Mouse (Mus musculus) CH12.LX (cell line): Measurements from ENCODE around the gene Otud3. TPM values are rescaled to one million over a fixed set of nuclear protein-coding genes. Genes with fewer than 3 reads are reported as not detected.
A peak's percentile ranks its signal among the peaks of the same experiment; 100 is the strongest.

Source experiments
- DNase-seq: peaks from one replicate; pipeline ENCODE4 v3.0.0-alpha.2; 2013; ENCODE audit errors: extremely low read depth
- H3K27ac ChIP-seq: 2 replicates; pipeline ENCODE4 v1.5.1; 2012; ENCODE audit warnings: low read depth, mild to moderate bottlenecking, control low read depth, moderate library complexity; ENCODE audit not compliant: insufficient read depth
- H3K27me3 ChIP-seq: replicated peaks from 2 replicates; pipeline ENCODE3; 2012; ENCODE audit warnings: inconsistent platforms
- H3K36me3 ChIP-seq, 2 experiments: replicated peaks in 1 of 2; 2 replicates each; pipeline versions ENCODE3 to v1.6.1; 2012; ENCODE audit warnings: inconsistent platforms in 1 of 2, low read length in 1 of 2, mild to moderate bottlenecking in 1 of 2, mixed read lengths in 1 of 2, moderate library complexity in 1 of 2; ENCODE audit not compliant: control insufficient read depth in 1 of 2, insufficient read depth in 1 of 2
- H3K4me1 ChIP-seq, 2 experiments: 2 replicates each; pipeline ENCODE4 v1.6.1; 2012; ENCODE audit warnings: inconsistent platforms in 1 of 2, moderate library complexity in 1 of 2; ENCODE audit not compliant: insufficient read depth in 2 of 2, control insufficient read depth in 1 of 2
- H3K4me2 ChIP-seq: 2 replicates; pipeline ENCODE4 v1.6.1; 2012; ENCODE audit warnings: low read depth, mild to moderate bottlenecking, control low read depth; ENCODE audit not compliant: poor library complexity, insufficient read depth, severe bottlenecking
- H3K4me3 ChIP-seq, 3 experiments: fragments of 150-350 bp in 1 of 3; sonication (generic) in 1 of 3; replicated peaks in 1 of 3; 2 replicates each; pipeline versions ENCODE3 to v1.5.1; 2011 to 2012; ENCODE audit warnings: low read depth in 2 of 3, low read length in 2 of 3, mild to moderate bottlenecking in 2 of 3, moderate library complexity in 2 of 3, control low read depth in 1 of 3, improper control_type of control experiment in 1 of 3, inconsistent platforms in 1 of 3, mixed read lengths in 1 of 3; ENCODE audit not compliant: poor library complexity in 1 of 3
- H3K79me2 ChIP-seq: replicated peaks from 2 replicates; pipeline ENCODE4 v1.6.1; 2012; ENCODE audit warnings: mild to moderate bottlenecking, moderate library complexity; ENCODE audit not compliant: control insufficient read depth, poor library complexity, insufficient read depth, severe bottlenecking; ENCODE audit errors: extremely low read depth
- H3K9ac ChIP-seq: 2 replicates; pipeline ENCODE4 v1.6.1; 2012; ENCODE audit warnings: low read depth, mild to moderate bottlenecking, control low read depth, moderate library complexity; ENCODE audit not compliant: insufficient read depth
- H3K9me3 ChIP-seq: replicated peaks from 2 replicates; pipeline ENCODE3; 2012; ENCODE audit warnings: low read length, inconsistent platforms, mixed read lengths
- BHLHE40 ChIP-seq: IDR thresholded peaks from 2 replicates; pipeline ENCODE4 v1.6.1; 2011; ENCODE audit warnings: mild to moderate bottlenecking, low read depth, low read length, improper control_type of control experiment
- CHD1 ChIP-seq: IDR thresholded peaks from 2 replicates; pipeline ENCODE4 v1.6.1; 2012; ENCODE audit warnings: low read depth, low read length, improper control_type of control experiment, inconsistent platforms
- CHD2 ChIP-seq: IDR thresholded peaks from 2 replicates; pipeline ENCODE4 v1.6.1; 2011; ENCODE audit warnings: low read length, improper control_type of control experiment
- CTCF ChIP-seq, 2 experiments: IDR thresholded peaks in 1 of 2; conservative IDR thresholded peaks in 1 of 2; 2 replicates each; pipeline ENCODE4 v1.5.1; 2011 to 2012; ENCODE audit warnings: low read depth in 2 of 2, low read length in 2 of 2, improper control_type of control experiment in 1 of 2, inconsistent platforms in 1 of 2, mild to moderate bottlenecking in 1 of 2, moderate library complexity in 1 of 2
- E2F4 ChIP-seq: IDR thresholded peaks from 2 replicates; pipeline ENCODE4 v1.6.1; 2011; ENCODE audit warnings: low read depth, low read length, improper control_type of control experiment; ENCODE audit not compliant: insufficient replicate concordance
- ELF1 ChIP-seq: IDR thresholded peaks from 2 replicates; pipeline ENCODE4 v1.6.1; 2014; ENCODE audit warnings: low read depth, mild to moderate bottlenecking, inconsistent platforms, low read length, improper control_type of control experiment
- EP300 ChIP-seq: IDR thresholded peaks from 2 replicates; pipeline ENCODE4 v1.6.1; 2011; ENCODE audit warnings: low read length, improper control_type of control experiment
- ETS1 ChIP-seq: conservative IDR thresholded peaks from 2 replicates; pipeline ENCODE4 v1.6.1; 2012; ENCODE audit warnings: low read depth, mild to moderate bottlenecking, inconsistent platforms, low read length, improper control_type of control experiment, moderate library complexity
- GABPA ChIP-seq: IDR thresholded peaks from 2 replicates; pipeline ENCODE4 v1.6.1; 2012; ENCODE audit warnings: low read depth, low read length, improper control_type of control experiment, inconsistent platforms; ENCODE audit not compliant: insufficient replicate concordance
- HCFC1 ChIP-seq: IDR thresholded peaks from 2 replicates; pipeline ENCODE4 v1.6.1; 2012; ENCODE audit warnings: low read depth, mild to moderate bottlenecking, inconsistent platforms, low read length, improper control_type of control experiment
- IRF4 ChIP-seq: IDR thresholded peaks from 2 replicates; pipeline ENCODE4 v1.6.1; 2014; ENCODE audit warnings: low read depth, mild to moderate bottlenecking, inconsistent platforms, low read length, improper control_type of control experiment
- JUN ChIP-seq: IDR thresholded peaks from 2 replicates; pipeline ENCODE4 v1.6.1; 2011; ENCODE audit warnings: low read depth, mild to moderate bottlenecking, low read length, improper control_type of control experiment, moderate library complexity; ENCODE audit not compliant: insufficient read depth
- JUND ChIP-seq: conservative IDR thresholded peaks from 2 replicates; pipeline ENCODE4 v1.6.1; 2011; ENCODE audit warnings: low read depth, low read length, improper control_type of control experiment
- KAT2A ChIP-seq: IDR thresholded peaks from 2 replicates; pipeline ENCODE4 v1.6.1; 2012; ENCODE audit warnings: low read length, improper control_type of control experiment, inconsistent platforms; ENCODE audit not compliant: insufficient replicate concordance
- MAFK ChIP-seq: IDR thresholded peaks from 2 replicates; pipeline ENCODE4 v1.6.1; 2011; ENCODE audit warnings: low read length, improper control_type of control experiment; ENCODE audit not compliant: insufficient replicate concordance
- MAX ChIP-seq: IDR thresholded peaks from 2 replicates; pipeline ENCODE4 v1.6.1; 2011; ENCODE audit warnings: low read length, improper control_type of control experiment
- MAZ ChIP-seq: IDR thresholded peaks from 2 replicates; pipeline ENCODE4 v1.6.1; 2012; ENCODE audit warnings: low read depth, mild to moderate bottlenecking, inconsistent platforms, low read length, improper control_type of control experiment, moderate library complexity
- MEF2A ChIP-seq: IDR thresholded peaks from 2 replicates; pipeline ENCODE4 v1.6.1; 2014; ENCODE audit warnings: low read depth, mild to moderate bottlenecking, inconsistent platforms, low read length, improper control_type of control experiment, borderline replicate concordance
- MXI1 ChIP-seq: IDR thresholded peaks from 2 replicates; pipeline ENCODE4 v1.6.1; 2011; ENCODE audit warnings: mild to moderate bottlenecking, low read depth, low read length, improper control_type of control experiment
- MYC ChIP-seq: IDR thresholded peaks from 2 replicates; pipeline ENCODE4 v1.6.1; 2011; ENCODE audit warnings: low read depth, mild to moderate bottlenecking, improper control_type of control experiment, low read length
- NELFE ChIP-seq: IDR thresholded peaks from 2 replicates; pipeline ENCODE4 v1.6.1; 2011; ENCODE audit warnings: low read depth, low read length, improper control_type of control experiment
- NRF1 ChIP-seq: IDR thresholded peaks from 2 replicates; pipeline ENCODE4 v1.6.1; 2014; ENCODE audit warnings: low read depth, mild to moderate bottlenecking, inconsistent platforms, low read length, improper control_type of control experiment, moderate library complexity
- PAX5 ChIP-seq: IDR thresholded peaks from 2 replicates; pipeline ENCODE4 v1.6.1; 2012; ENCODE audit warnings: low read length, inconsistent platforms, mixed read lengths
- POLR2A ChIP-seq: IDR thresholded peaks from 2 replicates; pipeline ENCODE4 v1.6.1; 2011; ENCODE audit warnings: low read depth, mild to moderate bottlenecking, improper control_type of control experiment, low read length
- POLR2AphosphoS2 ChIP-seq: IDR thresholded peaks from 2 replicates; pipeline ENCODE4 v1.6.1; 2011; ENCODE audit warnings: low read depth, low read length, improper control_type of control experiment
- RAD21 ChIP-seq: IDR thresholded peaks from 2 replicates; pipeline ENCODE4 v1.6.1; 2011; ENCODE audit warnings: low read depth, mild to moderate bottlenecking, low read length, improper control_type of control experiment, moderate library complexity
- RCOR1 ChIP-seq: conservative IDR thresholded peaks from 2 replicates; pipeline ENCODE4 v1.6.1; 2012; ENCODE audit warnings: low read depth, mild to moderate bottlenecking, inconsistent platforms, low read length, improper control_type of control experiment
- SIN3A ChIP-seq: IDR thresholded peaks from 2 replicates; pipeline ENCODE4 v1.6.1; 2012; ENCODE audit warnings: low read length, improper control_type of control experiment, inconsistent platforms
- SMC3 ChIP-seq: IDR thresholded peaks from 2 replicates; pipeline ENCODE4 v1.6.1; 2011; ENCODE audit warnings: low read depth, low read length, improper control_type of control experiment
- TBP ChIP-seq: conservative IDR thresholded peaks from 2 replicates; pipeline ENCODE4 v1.6.1; 2011; ENCODE audit warnings: low read depth, low read length, improper control_type of control experiment
- TCF12 ChIP-seq: IDR thresholded peaks from 2 replicates; pipeline ENCODE4 v1.6.1; 2014; ENCODE audit warnings: low read depth, mild to moderate bottlenecking, inconsistent platforms, low read length, improper control_type of control experiment
- UBTF ChIP-seq: IDR thresholded peaks from 2 replicates; pipeline ENCODE4 v1.6.1; 2012; ENCODE audit warnings: low read depth, mild to moderate bottlenecking, inconsistent platforms, low read length, improper control_type of control experiment, moderate library complexity
- USF1 ChIP-seq: IDR thresholded peaks from 2 replicates; pipeline ENCODE4 v1.6.1; 2014; ENCODE audit warnings: low read depth, mild to moderate bottlenecking, inconsistent platforms, low read length, improper control_type of control experiment
- USF2 ChIP-seq: conservative IDR thresholded peaks from 2 replicates; pipeline ENCODE4 v1.6.1; 2011; ENCODE audit warnings: low read depth, low read length, improper control_type of control experiment
- ZC3H11A ChIP-seq: IDR thresholded peaks from 2 replicates; pipeline ENCODE4 v1.6.1; 2012; ENCODE audit warnings: low read depth, mild to moderate bottlenecking, inconsistent platforms, low read length, improper control_type of control experiment
- ZKSCAN1 ChIP-seq: IDR thresholded peaks from 2 replicates; pipeline ENCODE4 v1.6.1; 2012; ENCODE audit warnings: low read depth, inconsistent platforms, low read length, improper control_type of control experiment, borderline replicate concordance
- ZMIZ1 ChIP-seq: IDR thresholded peaks from 2 replicates; pipeline ENCODE4 v1.6.1; 2012; ENCODE audit warnings: low read depth, mild to moderate bottlenecking, inconsistent platforms, low read length, improper control_type of control experiment
- ZNF384 ChIP-seq: IDR thresholded peaks from 2 replicates; pipeline ENCODE4 v1.6.1; 2012; ENCODE audit warnings: low read depth, low read length, improper control_type of control experiment, inconsistent platforms
- dilution Hi-C: fragments of 300-500 bp; cut with MboI; formaldehyde crosslinking; loops from 2 replicates; pipeline ENCODE4 v1.14.3; 2020; ENCODE audit warnings: low sequenced_read_pairs; ENCODE audit not compliant: extremely low pct_unique_long_range_greater_than_20kb, extremely low pct_ligation_motif_present
- in situ Hi-C: fragments of 300-500 bp; cut with MboI; formaldehyde crosslinking; loops from 3 replicates; pipeline ENCODE4 v1.14.3; 2019; ENCODE audit warnings: low sequenced_read_pairs, low pct_ligation_motif_present, low pct_unique_long_range_greater_than_20kb, mixed read lengths
- polyA plus RNA-seq: library from polyadenylated mRNA; unstranded; fragments of >175 nt; gene quantifications from 2 replicates; pipeline ENCODE4 v1.2.1, GENCODE M21; 2012; ENCODE audit warnings: low read depth; ENCODE audit not compliant: insufficient read length
- total RNA-seq, 2 experiments: library from RNA; depleted of rRNA; stranded (reverse); fragments of 300-350 nt in 1 of 2; fragments of >200 nt in 1 of 2; gene quantifications; 2 replicates each; pipeline ENCODE4 v1.2.3; 2012 to 2014

Otud3 gene
- total RNA-seq (2012; rRNA removed) = 5.5 and 6.3 TPM in 2 replicates
- 2.8 and 3.2 TPM in 2 replicates for total RNA-seq (2014; rRNA removed)
- 5.4 TPM in 2 replicates for polyA plus RNA-seq

DNA sequence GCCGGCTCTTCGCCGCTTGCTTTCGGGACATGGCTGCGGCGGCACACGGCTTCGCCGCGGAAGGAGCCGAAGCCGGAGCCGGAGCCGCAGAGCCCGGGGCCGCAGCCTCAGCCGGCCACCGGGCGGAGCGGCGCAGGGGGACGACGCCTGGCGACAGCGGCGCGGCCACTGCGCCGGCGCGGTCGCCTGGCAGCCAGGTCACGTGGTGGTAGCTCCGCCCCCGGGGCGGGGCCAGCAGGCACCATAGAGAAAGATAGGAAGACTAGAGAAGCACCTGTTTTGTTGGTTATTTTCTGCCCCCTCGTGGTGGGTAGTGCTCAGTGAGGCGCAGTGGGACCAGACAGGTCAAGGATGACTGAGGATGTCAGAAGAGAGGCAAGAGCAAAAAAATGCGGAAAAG, at the start of gene Otud3:
Otud3 (minus strand) TSS at position 149 of the 400 bp plus-strand sequence.
- in situ Hi-C loops = no loop called here

DNA sequence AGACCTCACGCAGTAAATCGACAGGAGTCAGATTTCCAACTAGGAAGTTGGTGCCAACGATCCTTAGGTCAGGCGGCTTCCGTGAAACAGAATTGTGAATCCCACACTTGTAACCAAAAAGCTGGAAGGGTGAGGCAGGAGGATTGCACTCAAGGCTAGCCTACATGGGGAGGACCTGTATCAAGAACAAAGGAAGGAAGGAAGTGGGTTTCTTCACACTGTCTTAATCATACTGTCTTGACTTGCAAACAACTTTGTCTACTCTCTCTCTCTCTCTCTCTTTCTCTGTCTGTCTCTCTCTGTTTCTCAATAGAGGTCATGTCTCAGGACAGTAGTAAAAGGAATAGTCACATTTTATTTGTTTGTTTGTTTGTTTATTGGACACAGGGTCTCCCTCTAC, 49.0 kb upstream of the Otud3 start:
- Histone ChIP-seq H3K4me1 (peaks cover 4 to 7% of the 10 kb centered on the region in 2 experiments; a peak in 3 of 4 replicates), H3K36me3 (no peaks in the 10 kb centered on the region), H3K9me3 (no peaks in the 10 kb centered on the region), H3K79me2 (no peaks in the 10 kb centered on the region), H3K9ac (no peak overlapping the region), H3K27me3 (peaks cover 41% of the 10 kb centered on the region), H3K4me3 (no peak overlapping the region), H3K27ac (no peak overlapping the region), H3K4me2 (no peak overlapping the region)
- dilution Hi-C loops = no loop called here
- in situ Hi-C loops = no loop called here
- no peak for DNase-seq
- no peak for TF ChIP-seq MAFK
- no peak for TF ChIP-seq MXI1
- no peak for TF ChIP-seq ZC3H11A
- TF ChIP-seq ETS1 = no peak
- no peak for TF ChIP-seq EP300
- TF ChIP-seq MAZ = no peak
- no peak for TF ChIP-seq PAX5
- TF ChIP-seq SMC3 = no peak
- TF ChIP-seq SIN3A = no peak
- no peak for TF ChIP-seq CTCF (conservative IDR thresholded peaks at IDR 0.05 in 1 of 2, IDR thresholded peaks at IDR 0.05 in 1 of 2; ENCODE audit: low read depth in 2 of 2, low read length in 2 of 2)
- TF ChIP-seq JUND = no peak
- TF ChIP-seq HCFC1 = no peak
- no peak for TF ChIP-seq KAT2A
- TF ChIP-seq TBP = no peak
- no peak for TF ChIP-seq MEF2A
- TF ChIP-seq ZMIZ1 = no peak
- no peak for TF ChIP-seq CHD1

More for the DNA sequence above, at the start of gene Otud3:
- H3K4me1 ChIP-seq = peaks cover 2 to 14% of the 10 kb centered on the region in 2 experiments; a peak in 3 of 4 replicates
- peaks cover 7% of the 10 kb centered on the region for H3K9me3 ChIP-seq
- dilution Hi-C loops = no loop called here
- no peaks in the 10 kb centered on the region for H3K79me2 ChIP-seq
- peak within 1 kb of the TSS; percentile 67 for H3K9ac ChIP-seq
- peak; percentile 97 for DNase-seq
- H3K36me3 ChIP-seq = peaks cover 4 to 21% of the 10 kb centered on the region in 2 experiments
- H3K4me2 ChIP-seq = peak within 1 kb of the TSS; percentile 97
- peaks cover 6% of the 10 kb centered on the region for H3K27me3 ChIP-seq
- no peak within 1 kb of the TSS for H3K27ac ChIP-seq
- TF ChIP-seq UBTF (0 out of 2 replicates have a peak, but pooled peaks have one; percentile 80), TCF12 (peak; percentile 74), MYC (0 out of 2 replicates have a peak, but pooled peaks have one; percentile 17), MEF2A (peak; percentile 18; the same call in 1 of the 2 replicates), ELF1 (peak; percentile 61; the same call in 1 of the 2 replicates), MAX (peak; percentile 96), GABPA (peak; percentile 20; the same call in 1 of the 2 replicates), USF2 (peak; percentile 92), CTCF (conservative IDR thresholded peaks at IDR 0.05 in 1 of 2, IDR thresholded peaks at IDR 0.05 in 1 of 2; ENCODE audit: low read depth in 2 of 2, low read length in 2 of 2) (peak; percentile 23 to 82; a peak in 3 of 4 replicates), SIN3A (peak; percentile 71; the same call in 1 of the 2 replicates), ETS1 (peak; percentile 20; the same call in 1 of the 2 replicates), USF1 (peak; percentile 97), CHD2 (no peak), POLR2A (peak; percentile 86), JUN (no peak), RAD21 (no peak; the same call in none of the 2 replicates), MAFK (no peak), JUND (no peak), ZNF384 (no peak), MXI1 (peak; percentile 78; the same call in 1 of the 2 replicates), IRF4 (0 out of 2 replicates have a peak, but pooled peaks have one; percentile 40), KAT2A (no peak), HCFC1 (peak; percentile 80), SMC3 (peak; percentile 36; the same call in 1 of the 2 replicates), E2F4 (no peak), NRF1 (peak; percentile 89), ZMIZ1 (no peak), MAZ (0 out of 2 replicates have a peak, but pooled peaks have one; percentile 25), PAX5 (no peak), ZC3H11A (no peak), BHLHE40 (no peak; the same call in 1 of the 2 replicates), NELFE (peak; percentile 74), CHD1 (no peak), ZKSCAN1 (no peak), TBP (peak; percentile 48; the same call in 1 of the 2 replicates), RCOR1 (no peak), POLR2AphosphoS2 (no peak), EP300 (no peak)
- TF ChIP-seq, all 38 proteins: peak for 21
- H3K4me3 ChIP-seq = peak within 1 kb of the TSS; percentile 57 to 89 (median 76)
